Mouse (Mus musculus): ENCODE measurements around the gene Orc1.

Gene Orc1

GRCm38 (mm10) chr4:108635101-108635500 lies 55.9 kb downstream of the Orc1 start:
- no peak for DNase-seq (ENCODE audit: low spot score in 2 of 2)

- no peak for DNase-seq (ENCODE audit: low spot score in 2 of 2)
These were observed 58.5 kb downstream of the Orc1 start for GRCm38 (mm10) chr4:108637721-108638120.

- no peak for DNase-seq (ENCODE audit: low spot score in 2 of 2)
These were observed 59.5 kb downstream of the Orc1 start for GRCm38 (mm10) chr4:108638752-108639151.

GRCm38 (mm10) chr4:108664407-108664806 lies 85.2 kb downstream of the Orc1 start:
- no peak for DNase-seq (ENCODE audit: low spot score in 2 of 2)

Data from right cerebral cortex, postnatal 36 days (tissue).